Mouse (Mus musculus) lung, adult 2 months (tissue): ENCODE measurements around the gene Rsf1.

ENCODE experiments used
- CTCF ChIP-seq: fragments of 200-500 bp; IDR thresholded peaks from 2 replicates; pipeline ENCODE4 v1.5.1; 2011; ENCODE audit warnings: mild to moderate bottlenecking, low read length, control low read depth; ENCODE audit not compliant: insufficient read depth
- POLR2A ChIP-seq: fragments of 200-500 bp; IDR thresholded peaks from 2 replicates; pipeline ENCODE4 v1.6.1; 2011; ENCODE audit warnings: low read depth, mild to moderate bottlenecking, control low read depth, low read length, borderline replicate concordance; ENCODE audit errors: extremely low read depth

DNA sequence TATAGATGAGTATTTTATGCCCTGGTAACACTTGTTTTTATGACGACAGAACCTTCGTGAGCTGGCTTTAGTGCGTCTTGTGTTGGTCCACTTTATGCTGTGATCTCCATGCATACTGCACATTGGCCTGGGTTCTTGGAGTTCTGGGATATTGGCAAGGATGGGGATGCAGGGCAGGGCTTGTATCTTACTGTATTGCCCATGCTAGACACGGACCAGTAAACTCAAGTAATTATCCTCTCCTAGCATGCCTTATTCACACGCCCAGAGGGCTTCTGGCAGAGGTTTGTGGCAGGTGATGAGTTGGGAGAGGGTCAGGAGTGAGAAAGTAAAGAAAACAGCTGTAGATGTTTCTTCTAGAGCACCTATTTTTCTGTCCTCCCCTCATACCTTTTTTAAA is 135.0 kb downstream of the Rsf1 start:
- no peak for TF ChIP-seq CTCF
- no peak for TF ChIP-seq POLR2A
